Mouse (Mus musculus): ENCODE data around the gene Gm5141.
"Not testable (repeated sequence)": the region's sequence is repeated elsewhere in the genome, so short reads cannot be mapped to it uniquely, and the experiment has no call there.

The Gm5141 gene

GRCm38 (mm10) chr13:62785199-62786134 is at the start of gene Gm5141:
TSS of gene Gm5141 (minus strand) at chr13:62785808.
- DNase-seq (ENCODE audit: low spot score), result peak; percentile 59

GRCm38 (mm10) chr13:62833341-62833740 is 47.7 kb upstream of the Gm5141 start:
- no peak for DNase-seq (ENCODE audit: low spot score)

GRCm38 (mm10) chr13:62832239-62832638 is 46.6 kb upstream of the Gm5141 start:
- no peak for DNase-seq (ENCODE audit: low spot score)

- DNase-seq (ENCODE audit: low spot score), result not testable (repeated sequence)
Observed at GRCm38 (mm10) chr13:62815705-62816104, 30.1 kb upstream of the Gm5141 start.

- DNase-seq (ENCODE audit: low spot score), result no peak
Observed at GRCm38 (mm10) chr13:62812713-62813112, 27.1 kb upstream of the Gm5141 start.

- DNase-seq (ENCODE audit: low spot score), result not testable (repeated sequence)
Observed at GRCm38 (mm10) chr13:62807981-62808380, 22.4 kb upstream of the Gm5141 start.

GRCm38 (mm10) chr13:62786135-62786493 is 506 bp upstream of the Gm5141 start:
- DNase-seq (ENCODE audit: low spot score), result not testable (repeated sequence)

GRCm38 (mm10) chr13:62763806-62764205 is 21.8 kb downstream of the Gm5141 start:
- not testable (repeated sequence) for DNase-seq (ENCODE audit: low spot score)

GRCm38 (mm10) chr13:62760432-62761415 is 24.9 kb downstream of the Gm5141 start, which contains the start of gene Platr25:
TSS of gene Platr25 (minus strand) at chr13:62760709.
- DNase-seq (ENCODE audit: low spot score), result peak; percentile 82

GRCm38 (mm10) chr13:62733322-62733721 is 52.3 kb downstream of the Gm5141 start:
- DNase-seq (ENCODE audit: low spot score), result no peak
